Mouse (Mus musculus): ENCODE measurements around the gene Pglyrp3. TPM values are rescaled to one million over a fixed set of nuclear protein-coding genes. Genes with fewer than 3 reads are reported as not detected.

Pglyrp3 gene
- not detected in 2 replicates for polyA plus RNA-seq (2021; fragmentation: Nextera tagmentation)
- long read RNA-seq, experiment 1 = 0 reads
- long read RNA-seq, experiment 2 = 0 reads

GRCm38 (mm10) chr3:92014283-92014682, at the start of gene Pglyrp3:
Gene Pglyrp3 (plus strand): TSS chr3:92014583.

Small RNA genes lying within 50 kb of the gene (microRNA-seq; reads per million reads assigned to microRNA genes)
- gene Gm23697 = not detected
- gene Gm25145 = not detected

Other genes starting within 250 kb of the Pglyrp3 start
- 10.4 and 15.5 TPM in 2 replicates for gene Lor, start 68.6 kb downstream of the Pglyrp3 start, polyA plus RNA-seq (2021; fragmentation: Nextera tagmentation)
- gene Prr9, start 109.4 kb downstream of the Pglyrp3 start, polyA plus RNA-seq (2021; fragmentation: Nextera tagmentation) = not detected in 2 replicates
- gene Lelp1, start 128.2 kb downstream of the Pglyrp3 start, polyA plus RNA-seq (2021; fragmentation: Nextera tagmentation) = not detected in 2 replicates
- gene Sprr2a1, start 201.2 kb downstream of the Pglyrp3 start, polyA plus RNA-seq (2021; fragmentation: Nextera tagmentation) = not detected in 2 replicates
- 0.21 TPM in 2 replicates for gene Sprr2a2, start 201.3 kb downstream of the Pglyrp3 start, polyA plus RNA-seq (2021; fragmentation: Nextera tagmentation)